Comparison of ENCODE assay signal across 12 mouse cellular contexts in genomic region chr1:64787701-64788515, GRCm38 (mm10). TPM values are rescaled to one million over a fixed set of nuclear protein-coding genes. Genes with fewer than 3 reads are reported as not detected.
DNase-seq lines count a peak whose midpoint lies in the region; ATAC-seq and TF ChIP-seq lines count a peak whose summit lies in the region.
"Had no signal": no experiment of that assay in that cellular context is flagged by ENCODE, and none has a peak within 500 bp of the region (broad histone marks: within the 10 kb centered on the region; RNA-seq: fewer than 3 reads in every experiment).

No protein-coding gene starts in this region.

- DNase-seq in cerebellum, adult 2 months: peak; percentile 35 to 48
- DNase-seq in cerebellum, adult 18-20 months: no peak
- peak; percentile 71 for DNase-seq in Patski (ENCODE audit: low read depth, low spot score)
- peak; percentile 91 to 97 for DNase-seq in kidney, adult 8-10 months
- DNase-seq in thymus, postnatal 14 days: no peak
- DNase-seq in adipocyte (ENCODE audit: low spot score): no peak
- DNase-seq in layer of hippocampus, adult 8-10 months (ENCODE audit: low spot score in 2 of 2): no peak
- DNase-seq: gastrocnemius, adult 2 months had no signal

- in situ Hi-C loops in Patski (cut with MboI; ENCODE audit: low pct_unique_long_range_greater_than_20kb): loop anchor here (5.0 kb wide), 1 partner anchor 41 kb away; no protein-coding TSS in a partner anchor

- no peak for TF ChIP-seq CTCF in cerebellum, adult 2 months (IDR thresholded peaks at IDR 0.05; ENCODE audit: borderline replicate concordance, insufficient read depth, low read depth, low read length)
- no peak for TF ChIP-seq CTCF in Patski (IDR thresholded peaks at IDR 0.05)

- peaks cover 18% of the 10 kb centered on the region for H3K4me1 ChIP-seq in cerebellum, adult 2 months (ENCODE audit: control insufficient read depth, insufficient read depth, low read length)
- peaks cover 12% of the 10 kb centered on the region for H3K4me1 ChIP-seq in liver, embryonic 12.5 days

- H3K4me2 ChIP-seq in liver, embryonic 12.5 days: no peak overlapping the region
- H3K4me2 ChIP-seq: limb, embryonic 13.5 days had no signal

- H3K27ac ChIP-seq in cerebellum, adult 2 months (ENCODE audit: insufficient read depth, low read length): no peak overlapping the region
- H3K27ac ChIP-seq in liver, embryonic 12.5 days: peak overlapping the region; percentile 64
- H3K27ac ChIP-seq: gastrocnemius, adult 2 months; limb, embryonic 13.5 days had no signal

- H3K27me3 ChIP-seq in cerebellum, adult 2 months (ENCODE audit: control insufficient read depth, insufficient read depth, low read length): no peaks in the 10 kb centered on the region
- H3K27me3 ChIP-seq in Patski: no peaks in the 10 kb centered on the region
- H3K27me3 ChIP-seq in liver, embryonic 12.5 days (replicated peaks): no peaks in the 10 kb centered on the region
- H3K27me3 ChIP-seq: limb, embryonic 13.5 days had no signal

- POLR2A ChIA-PET in Patski (lab: Charles Lee): interaction anchor here (0.9 kb wide), 1 partner anchor 53 kb away, joined by 3 read pairs; no protein-coding TSS in a partner anchor

- CTCF ChIA-PET in Patski (lab: Charles Lee): no interaction called here

- H3K9me3 ChIP-seq in liver, embryonic 12.5 days (replicated peaks): no peaks in the 10 kb centered on the region
- H3K9me3 ChIP-seq: limb, embryonic 13.5 days had no signal

- no peak overlapping the region for H3K4me3 ChIP-seq in cerebellum, adult 2 months (replicated peaks; ENCODE audit: insufficient read depth, low read depth, low read length)
- H3K4me3 ChIP-seq in liver, embryonic 12.5 days: no peak overlapping the region
- H3K4me3 ChIP-seq: erythroblast, embryonic 14.5 days; gastrocnemius, adult 2 months; limb, embryonic 13.5 days had no signal

- H3K36me3 ChIP-seq in liver, embryonic 12.5 days: no peaks in the 10 kb centered on the region
- H3K36me3 ChIP-seq: limb, embryonic 13.5 days had no signal

- H3K9ac ChIP-seq in liver, embryonic 12.5 days: no peak overlapping the region
- H3K9ac ChIP-seq: limb, embryonic 13.5 days had no signal

- ATAC-seq in Patski: peak; percentile 97
- peak; percentile 85 for ATAC-seq in liver, embryonic 12.5 days
- ATAC-seq: midbrain, embryonic 16.5 days had no signal

- WGBS in cerebellum, adult 2 months: 56% methylated on average over 6 of the region's 6 CpGs
- WGBS in liver, embryonic 12.5 days (ENCODE audit: insufficient replicate concordance): 58% methylated on average over 6 of the region's 6 CpGs

- TF ChIP-seq POLR2A in cerebellum, adult 2 months (IDR thresholded peaks at IDR 0.05; ENCODE audit: borderline replicate concordance, insufficient read depth, low read length): no peak

RNA-seq across cellular contexts. Expression of gene Fzd5, which starts 50.4 kb away (rescaled TPM):
- polyA plus RNA-seq in cerebellum, adult 2 months (2012; rRNA removed): 0.98 and 1.0 TPM in 2 replicates
- 12.0 TPM for polyA plus RNA-seq in Patski (2021)
- 3.6 and 4.1 TPM in 2 replicates for polyA plus RNA-seq in liver, embryonic 12.5 days (2016; fragmentation: Nextera tagmentation; extraction: Ambion mirVana)
- total RNA-seq in layer of hippocampus, adult 8-10 months (2022): 1 to 10 TPM in 2 of 4 experiments, under 1 TPM in 2; 0.87 to 2.5 (median 1.3) TPM

Comparison
In these comparisons a context has a peak if more than half of its experiments do, and no peak if none do; other contexts are left out.
1. DNase-seq: peak in cerebellum, adult 2 months (2 of 2), Patski (single experiment) and kidney, adult 8-10 months (2 of 2); none in cerebellum, adult 18-20 months (0 of 2), thymus, postnatal 14 days (single experiment), adipocyte (single experiment) and layer of hippocampus, adult 8-10 months (0 of 2).